Mouse (Mus musculus) layer of hippocampus, adult 2 months (tissue): ENCODE data around the gene Gm11992. TPM values are rescaled to one million over a fixed set of nuclear protein-coding genes. Genes with fewer than 3 reads are reported as not detected.

Experiments used
- DNase-seq, 2 experiments: peaks; one replicate each; pipeline ENCODE4 v3.0.0; 2022; ENCODE audit warnings: low spot score in 2 of 2
- H3K27ac ChIP-seq: fragments of 200-600 bp; 2 replicates; pipeline ENCODE4 v1.8.1; 2022
- H3K4me3 ChIP-seq: fragments of 200-600 bp; 2 replicates; pipeline ENCODE4 v1.8.1; 2022; ENCODE audit warnings: mild to moderate bottlenecking
- CTCF ChIP-seq: fragments of 200-600 bp; conservative IDR thresholded peaks from 2 replicates; pipeline ENCODE4 v1.8.1; 2022; ENCODE audit warnings: antibody characterized with exemption, mild to moderate bottlenecking, moderate library complexity
- total RNA-seq, 2 experiments: library from RNA; stranded (reverse); gene quantifications; 2 replicates each; pipeline ENCODE4 v1.2.3; 2021

The Gm11992 gene
- total RNA-seq, 2 experiments from 2014 or later = 1.3 to 1.6 TPM

DNA sequence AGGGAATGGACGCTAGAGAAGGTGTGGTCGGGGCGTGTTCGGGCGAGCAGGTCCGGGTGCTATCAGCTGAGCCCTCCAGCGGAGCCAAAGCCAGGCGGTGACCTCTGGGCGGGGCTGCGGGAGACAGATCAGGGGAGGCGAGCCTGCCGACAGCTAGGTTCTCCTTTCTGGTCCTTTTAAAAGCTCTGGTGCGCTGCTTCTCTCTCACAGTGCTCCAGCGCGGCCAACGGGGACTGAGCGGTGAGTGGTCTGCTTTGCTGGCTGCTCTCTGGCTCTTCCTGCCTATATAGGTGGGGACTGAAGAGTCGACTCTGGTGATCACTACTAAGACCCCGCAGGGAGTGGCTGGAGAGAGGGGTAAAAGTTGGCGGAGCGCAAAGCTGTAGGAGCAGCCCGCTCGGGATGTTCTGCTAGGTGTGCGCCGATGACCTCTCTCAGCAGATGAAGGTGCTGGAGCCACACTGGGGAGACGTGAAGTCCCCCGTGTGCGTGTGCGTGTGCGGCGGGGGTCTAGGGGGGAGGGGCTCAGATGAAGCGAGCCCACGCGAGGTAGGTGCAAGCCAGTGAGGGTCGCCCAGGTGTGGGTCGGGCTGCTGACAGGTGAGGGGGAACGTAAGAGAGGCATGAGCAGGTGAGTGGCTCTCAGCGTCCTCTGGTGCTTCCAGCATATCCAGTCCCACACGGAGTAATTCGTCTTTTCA is 70.2 kb downstream of the Gm11992 start:
- TF ChIP-seq CTCF = no peak
- Histone ChIP-seq H3K27ac (peak overlapping the region; percentile 36; the same call in 1 of the 2 replicates), H3K4me3 (peak overlapping the region; percentile 57)
- DNase-seq = no peak

Other genes with a start within 250 kb of the Gm11992 start
- under 1 TPM in 1 of 2 experiments, not detected in 1; 0.05 TPM for gene Pkd1l1, start 75.3 kb upstream of the Gm11992 start, total RNA-seq
- 10 to 100 TPM; 14.1 to 15.3 TPM for gene Hus1, start 37.4 kb upstream of the Gm11992 start, total RNA-seq
- under 1 TPM; 0.41 to 0.98 TPM for gene Sun3, start 397 bp downstream of the Gm11992 start, total RNA-seq
- 1 to 10 TPM; 4.7 to 5.4 TPM for gene Upp1, start 69.5 kb downstream of the Gm11992 start, total RNA-seq
- gene Abca13, start 143.3 kb downstream of the Gm11992 start, total RNA-seq = under 1 TPM; 0.02 to 0.03 TPM